Mouse (Mus musculus) neural tube, embryonic 12.5 days (tissue): ENCODE data around the gene Mier1. TPM values are rescaled to one million over a fixed set of nuclear protein-coding genes. Genes with fewer than 3 reads are reported as not detected.

Experiments
- ATAC-seq: fragments of 200-750 bp; cut with Nextera tagmentation; 2 replicates; pipeline ENCODE4 v1.8.0; 2017; ENCODE audit warnings: low read depth, mild to moderate bottlenecking, moderate TSS enrichment, moderate library complexity; ENCODE audit not compliant: low FRiP score
- H3K27ac ChIP-seq: fragments of 300-500 bp; sonication (generic); 2 replicates; pipeline ENCODE4 v1.5.1; 2016
- H3K27me3 ChIP-seq: fragments of 300-500 bp; sonication (generic); replicated peaks from 2 replicates; pipeline ENCODE4 v1.6.1; 2016; ENCODE audit warnings: mild to moderate bottlenecking
- H3K36me3 ChIP-seq: fragments of 300-500 bp; sonication (generic); 2 replicates; pipeline ENCODE4 v1.6.1; 2016; ENCODE audit warnings: mild to moderate bottlenecking
- H3K4me1 ChIP-seq: fragments of 300-500 bp; sonication (generic); 2 replicates; pipeline ENCODE4 v1.6.1; 2016
- H3K4me2 ChIP-seq: fragments of 300-500 bp; sonication (generic); replicated peaks from 2 replicates; pipeline ENCODE4 v1.6.1; 2016; ENCODE audit warnings: mild to moderate bottlenecking
- H3K4me3 ChIP-seq: fragments of 300-500 bp; sonication (generic); 2 replicates; pipeline ENCODE4 v1.5.1; 2016
- H3K9ac ChIP-seq: fragments of 300-500 bp; sonication (generic); 2 replicates; pipeline ENCODE4 v1.6.1; 2016; ENCODE audit warnings: mild to moderate bottlenecking
- H3K9me3 ChIP-seq: fragments of 300-500 bp; sonication (generic); 2 replicates; pipeline ENCODE4 v1.6.1; 2016; ENCODE audit warnings: mild to moderate bottlenecking
- WGBS: fragments of 180-500 bp; shearing (Covaris S2); methylation state at CpG from one replicate; pipeline ENCODE4 v1.1.7; 2016; 5-methylcytosine and 5-hydroxymethylcytosine counted together
- polyA plus RNA-seq: library from polyadenylated mRNA; unstranded; fragments of >200 nt; fragmentation: Nextera tagmentation; extraction: Ambion mirVana; gene quantifications from 2 replicates; pipeline ENCODE4 v1.2.1, GENCODE M21; 2016

Gene Mier1
- polyA plus RNA-seq, 1 experiment from 2014 or later, result 33.6 TPM

GRCm38 (mm10) chr4:103213859-103214497 is 99.8 kb downstream of the Mier1 start:
- peak overlapping the region; percentile 97 for H3K27ac ChIP-seq
- peak overlapping the region; percentile 93 for H3K9ac ChIP-seq
- peaks cover 16% of the 10 kb centered on the region for H3K36me3 ChIP-seq
- H3K27me3 ChIP-seq, result no peaks in the 10 kb centered on the region
- WGBS, result 5% methylated on average over 30 of the region's 30 CpGs
- peak overlapping the region; percentile 86 for H3K4me3 ChIP-seq
- H3K9me3 ChIP-seq, result no peaks in the 10 kb centered on the region
- H3K4me1 ChIP-seq, result peaks cover 14% of the 10 kb centered on the region
- no peak for ATAC-seq
- peak overlapping the region; percentile 71 for H3K4me2 ChIP-seq

GRCm38 (mm10) chr4:103214498-103214924 is 100.3 kb downstream of the Mier1 start:
- Histone ChIP-seq H3K27ac (peak overlapping the region; percentile 97), H3K4me3 (peak overlapping the region; percentile 86), H3K9ac (peak overlapping the region; percentile 93), H3K4me1 (peaks cover 14% of the 10 kb centered on the region), H3K9me3 (no peaks in the 10 kb centered on the region), H3K36me3 (peaks cover 14% of the 10 kb centered on the region), H3K27me3 (no peaks in the 10 kb centered on the region), H3K4me2 (peak overlapping the region; percentile 71)
- ATAC-seq, result peak; percentile 86
- under 1% methylated on average over 48 of the region's 48 CpGs for WGBS

Other genes starting within 250 kb of the Mier1 start
- 0.70 and 1.2 TPM in 2 replicates for gene Tctex1d1, start 135.8 kb upstream of the Mier1 start, polyA plus RNA-seq
- gene Insl5, start 87.5 kb upstream of the Mier1 start, polyA plus RNA-seq, result 0.29 TPM in 1 of 2 replicates, not detected in the other
- gene Wdr78, start 165 bp downstream of the Mier1 start, polyA plus RNA-seq, result 4.9 and 5.9 TPM in 2 replicates
- gene Slc35d1, start 100.8 kb downstream of the Mier1 start, polyA plus RNA-seq, result 10.0 and 10.6 TPM in 2 replicates
- not detected in 2 replicates for gene 4921539E11Rik, start 176.5 kb downstream of the Mier1 start, polyA plus RNA-seq
- 11.7 and 12.3 TPM in 2 replicates for gene Oma1, start 199.4 kb downstream of the Mier1 start, polyA plus RNA-seq